Mouse (Mus musculus) midbrain, embryonic 16.5 days (tissue): ENCODE measurements at regions not wholly inside any gene's neighbourhood (a gene's known extent, or its start where the extent isn't known, plus 50 kb on each side); places are given as distances from the start of the nearest gene placed in this dataset.

ENCODE experiments used
- ATAC-seq: fragments of 200-750 bp; cut with Nextera tagmentation; 2 replicates; pipeline ENCODE4 v1.8.0; 2017; ENCODE audit warnings: moderate TSS enrichment
- H3K27ac ChIP-seq: fragments of 300-500 bp; sonication (generic); 2 replicates; pipeline ENCODE4 v1.5.1; 2014; ENCODE audit warnings: mild to moderate bottlenecking, low read length, mixed read lengths
- H3K27me3 ChIP-seq: fragments of 300-500 bp; sonication (generic); 2 replicates; pipeline ENCODE4 v1.6.1; 2014; ENCODE audit warnings: low read depth, low read length, mixed read lengths; ENCODE audit not compliant: control insufficient read depth, insufficient read depth
- H3K36me3 ChIP-seq: fragments of 300-500 bp; sonication (generic); 2 replicates; pipeline ENCODE4 v1.6.1; 2014; ENCODE audit warnings: mild to moderate bottlenecking, low read length, moderate library complexity, mixed read lengths; ENCODE audit not compliant: control insufficient read depth, insufficient read depth
- H3K4me1 ChIP-seq: fragments of 300-500 bp; sonication (generic); 2 replicates; pipeline ENCODE4 v1.6.1; 2014; ENCODE audit warnings: mild to moderate bottlenecking, low read length, mixed read lengths; ENCODE audit not compliant: control insufficient read depth, insufficient read depth
- H3K4me2 ChIP-seq: fragments of 300-500 bp; sonication (generic); 2 replicates; pipeline ENCODE4 v1.6.1; 2014; ENCODE audit warnings: mild to moderate bottlenecking, low read length, mixed read lengths
- H3K4me3 ChIP-seq: fragments of 300-500 bp; sonication (generic); 2 replicates; pipeline ENCODE4 v1.5.1; 2014; ENCODE audit warnings: low read depth, mild to moderate bottlenecking, low read length, moderate library complexity, mixed read lengths
- H3K9ac ChIP-seq: fragments of 300-500 bp; sonication (generic); 2 replicates; pipeline ENCODE4 v1.6.1; 2014; ENCODE audit warnings: low read depth, low read length, mixed read lengths
- H3K9me3 ChIP-seq: fragments of 300-500 bp; sonication (generic); replicated peaks from 2 replicates; pipeline ENCODE4 v1.6.1; 2014; ENCODE audit warnings: mild to moderate bottlenecking, low read length, mixed read lengths; ENCODE audit not compliant: control insufficient read depth, poor library complexity, severe bottlenecking
- WGBS: fragments of 180-500 bp; shearing (Covaris S2); extraction: QIAGEN DNeasy Blood & Tissue Kit; methylation state at CpG from one replicate; pipeline ENCODE4 v1.1.7; 2014; 5-methylcytosine and 5-hydroxymethylcytosine counted together

DNA sequence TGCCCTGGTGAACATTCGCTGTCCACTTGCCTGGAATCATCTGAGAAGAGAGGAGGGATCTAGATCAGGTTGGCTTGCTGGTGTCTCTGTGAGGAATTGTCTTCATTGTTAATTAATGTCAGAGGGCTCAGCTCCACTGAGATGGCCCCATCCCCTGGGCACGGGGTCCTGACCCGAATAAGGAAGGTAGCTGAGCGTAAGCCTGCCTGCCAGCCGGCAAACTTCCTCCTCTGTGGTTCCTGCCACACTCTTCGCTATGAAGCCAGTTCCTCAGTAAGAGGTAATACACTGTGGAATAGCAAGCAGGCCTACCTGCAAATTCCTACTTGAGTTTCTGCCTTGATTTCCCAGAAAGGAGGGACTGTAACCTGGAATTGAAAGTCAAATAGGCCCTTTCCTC is 87.3 kb upstream of the Smyd2 start:
- no peak overlapping the region for H3K4me3 ChIP-seq
- 78% methylated on average over 6 of the region's 6 CpGs for WGBS
- no peaks in the 10 kb centered on the region for H3K27me3 ChIP-seq
- no peaks in the 10 kb centered on the region for H3K36me3 ChIP-seq
- H3K4me1 ChIP-seq, result peaks cover 5% of the 10 kb centered on the region; the same call in 1 of the 2 replicates
- ATAC-seq, result no peak
- no peak overlapping the region for H3K27ac ChIP-seq
- no peak overlapping the region for H3K4me2 ChIP-seq
- H3K9ac ChIP-seq, result no peak overlapping the region
- H3K9me3 ChIP-seq, result no peaks in the 10 kb centered on the region

GRCm38 (mm10) chr1:190007271-190007670 is 85.1 kb upstream of the Smyd2 start:
- Histone ChIP-seq H3K9me3 (no peaks in the 10 kb centered on the region), H3K4me1 (peaks cover 5% of the 10 kb centered on the region; the same call in 1 of the 2 replicates), H3K4me2 (no peak overlapping the region), H3K36me3 (no peaks in the 10 kb centered on the region), H3K9ac (no peak overlapping the region), H3K4me3 (no peak overlapping the region), H3K27me3 (no peaks in the 10 kb centered on the region), H3K27ac (no peak overlapping the region)
- ATAC-seq, result no peak
- 58% methylated on average over 7 of the region's 7 CpGs for WGBS

- Histone ChIP-seq H3K9me3 (0 out of 2 replicates have a peak, but pooled peaks cover 3% of the 10 kb centered on the region), H3K27me3 (no peaks in the 10 kb centered on the region), H3K4me1 (no peaks in the 10 kb centered on the region), H3K9ac (no peak overlapping the region), H3K36me3 (no peaks in the 10 kb centered on the region), H3K27ac (no peak overlapping the region), H3K4me3 (no peak overlapping the region), H3K4me2 (no peak overlapping the region)
- no peak for ATAC-seq
- 79% methylated on average over 4 of the region's 4 CpGs for WGBS
Observed at GRCm38 (mm10) chr1:190001084-190001483, 78.9 kb upstream of the Smyd2 start.

- no peak for ATAC-seq
- Histone ChIP-seq H3K4me1 (peaks cover 8% of the 10 kb centered on the region; the same call in 1 of the 2 replicates), H3K4me3 (no peak overlapping the region), H3K4me2 (no peak overlapping the region), H3K9me3 (no peaks in the 10 kb centered on the region), H3K27ac (no peak overlapping the region), H3K9ac (no peak overlapping the region), H3K27me3 (no peaks in the 10 kb centered on the region), H3K36me3 (no peaks in the 10 kb centered on the region)
- WGBS, result 64% methylated on average over 5 of the region's 5 CpGs
Observed at GRCm38 (mm10) chr1:189993706-189994105, 71.5 kb upstream of the Smyd2 start.

GRCm38 (mm10) chr1:189993221-189993620 is 71.1 kb upstream of the Smyd2 start:
- no peak overlapping the region for H3K4me3 ChIP-seq
- H3K36me3 ChIP-seq, result no peaks in the 10 kb centered on the region
- no peaks in the 10 kb centered on the region for H3K9me3 ChIP-seq
- no peak overlapping the region for H3K4me2 ChIP-seq
- H3K9ac ChIP-seq, result no peak overlapping the region
- H3K27me3 ChIP-seq, result no peaks in the 10 kb centered on the region
- H3K27ac ChIP-seq, result no peak overlapping the region
- peaks cover 8% of the 10 kb centered on the region; the same call in 1 of the 2 replicates for H3K4me1 ChIP-seq
- WGBS, result 87% methylated on average over 3 of the region's 3 CpGs
- ATAC-seq, result no peak

DNA sequence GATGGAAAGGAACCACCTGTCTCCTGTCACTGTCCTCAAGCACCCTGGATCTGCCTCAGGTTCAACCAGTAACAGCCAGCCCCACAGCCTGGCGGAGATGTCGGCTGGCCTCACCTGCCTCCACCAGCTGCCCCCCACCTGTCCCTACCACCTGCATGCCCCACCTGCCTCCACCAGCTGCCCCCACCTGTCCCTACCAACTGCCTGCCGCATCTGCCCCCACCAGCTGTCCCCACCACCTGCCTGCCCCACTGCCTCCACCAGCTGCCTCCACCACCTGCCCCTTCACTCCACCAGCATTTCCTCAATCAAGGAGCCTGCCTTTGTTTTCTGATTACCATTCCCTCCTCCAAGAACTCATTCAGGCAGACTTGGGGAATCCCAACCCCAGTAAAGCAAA is 68.9 kb upstream of the Smyd2 start:
- WGBS, result 91% methylated on average over 3 of the region's 3 CpGs
- no peaks in the 10 kb centered on the region for H3K9me3 ChIP-seq
- peaks cover 8% of the 10 kb centered on the region; the same call in 1 of the 2 replicates for H3K4me1 ChIP-seq
- no peak overlapping the region for H3K27ac ChIP-seq
- no peak overlapping the region for H3K4me3 ChIP-seq
- no peak overlapping the region for H3K4me2 ChIP-seq
- H3K27me3 ChIP-seq, result no peaks in the 10 kb centered on the region
- H3K36me3 ChIP-seq, result no peaks in the 10 kb centered on the region
- H3K9ac ChIP-seq, result no peak overlapping the region
- ATAC-seq, result no peak

DNA sequence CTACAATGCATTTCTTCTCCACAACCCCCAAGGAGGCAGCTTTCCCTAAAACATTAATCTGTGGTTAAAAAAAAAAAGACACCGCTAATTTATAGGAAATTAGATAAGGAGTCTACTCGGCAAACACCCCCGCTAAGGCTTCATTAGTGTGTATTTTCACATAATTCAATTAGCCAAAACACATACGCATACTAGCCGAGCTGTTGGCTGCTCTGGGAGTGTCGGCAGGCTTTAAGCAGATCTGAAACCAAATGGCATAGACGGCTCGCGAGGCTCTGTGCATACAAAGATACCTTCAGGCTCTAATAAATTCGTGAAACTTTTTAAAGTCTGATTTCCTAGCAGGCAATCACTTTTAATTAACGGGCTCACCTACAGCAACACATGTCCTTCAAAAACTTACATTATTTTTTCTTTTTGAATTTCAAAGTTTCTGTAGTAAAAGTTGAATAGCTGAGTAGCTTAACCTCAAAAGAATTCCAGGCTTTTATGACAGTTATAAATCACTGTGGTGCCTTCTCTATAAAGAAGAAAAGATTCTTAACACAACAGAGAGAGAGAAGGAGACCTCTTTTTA is 68.0 kb upstream of the Smyd2 start:
- Histone ChIP-seq H3K4me1 (peaks cover 8% of the 10 kb centered on the region; the same call in 1 of the 2 replicates), H3K36me3 (no peaks in the 10 kb centered on the region), H3K9me3 (no peaks in the 10 kb centered on the region), H3K4me2 (no peak overlapping the region), H3K27me3 (no peaks in the 10 kb centered on the region), H3K9ac (no peak overlapping the region), H3K27ac (no peak overlapping the region), H3K4me3 (no peak overlapping the region)
- ATAC-seq, result no peak
- WGBS, result 31% methylated on average over 11 of the region's 11 CpGs

- Histone ChIP-seq H3K27me3 (no peaks in the 10 kb centered on the region), H3K4me1 (peaks cover 8% of the 10 kb centered on the region; the same call in 1 of the 2 replicates), H3K4me2 (0 out of 2 replicates have a peak overlapping the region, but pooled peaks have one; percentile 25), H3K9me3 (no peaks in the 10 kb centered on the region), H3K36me3 (no peaks in the 10 kb centered on the region), H3K9ac (no peak overlapping the region), H3K27ac (0 out of 2 replicates have a peak overlapping the region, but pooled peaks have one; percentile 47), H3K4me3 (no peak overlapping the region)
- WGBS, result 37% methylated on average over 14 of the region's 14 CpGs
- no peak for ATAC-seq
Observed at GRCm38 (mm10) chr1:189989376-189989775, 67.2 kb upstream of the Smyd2 start.

DNA sequence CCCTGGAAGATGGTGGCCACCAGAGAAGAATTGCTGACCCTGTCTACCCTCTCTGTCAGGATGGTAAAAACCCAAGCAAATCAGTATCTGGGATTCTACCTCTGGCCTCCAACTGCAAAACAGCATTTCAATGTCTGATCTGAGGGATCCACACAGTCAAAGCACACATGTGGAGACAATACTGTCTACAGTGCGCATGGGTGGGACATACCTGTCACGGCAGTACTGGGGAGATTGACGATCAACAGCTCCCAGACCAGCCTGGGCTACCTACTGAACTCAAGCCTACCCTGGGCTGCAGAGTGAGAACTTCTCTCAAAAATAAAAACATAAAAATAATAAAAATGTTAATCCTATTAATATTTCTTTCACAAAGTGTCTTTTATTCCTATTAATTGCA is 66.7 kb upstream of the Smyd2 start:
- H3K4me1 ChIP-seq, result peaks cover 8% of the 10 kb centered on the region; the same call in 1 of the 2 replicates
- H3K4me3 ChIP-seq, result no peak overlapping the region
- no peak overlapping the region for H3K9ac ChIP-seq
- WGBS, result 94% methylated on average over 3 of the region's 3 CpGs
- H3K4me2 ChIP-seq, result no peak overlapping the region
- H3K9me3 ChIP-seq, result no peaks in the 10 kb centered on the region
- no peak for ATAC-seq
- H3K27me3 ChIP-seq, result no peaks in the 10 kb centered on the region
- no peaks in the 10 kb centered on the region for H3K36me3 ChIP-seq
- no peak overlapping the region for H3K27ac ChIP-seq
